Mouse (Mus musculus) kidney, adult 2 months (tissue): ENCODE results near the gene Nepro. TPM values are rescaled to one million over a fixed set of nuclear protein-coding genes. Genes with fewer than 3 reads are reported as not detected.

ENCODE experiments used
- DNase-seq: peaks from one replicate; pipeline ENCODE4 v3.0.0; 2021
- H3K27ac ChIP-seq: fragments of 200-500 bp; 2 replicates; pipeline ENCODE4 v1.5.1; 2012; ENCODE audit warnings: low read depth, low read length, control low read depth, inconsistent platforms; ENCODE audit not compliant: insufficient read depth
- H3K27me3 ChIP-seq: fragments of 200-500 bp; replicated peaks from 2 replicates; pipeline ENCODE4 v1.6.1; 2012; ENCODE audit warnings: mild to moderate bottlenecking, moderate library complexity, low read length, inconsistent platforms; ENCODE audit not compliant: control insufficient read depth, insufficient read depth
- H3K36me3 ChIP-seq: fragments of 200-500 bp; 2 replicates; pipeline ENCODE4 v1.6.1; 2012; ENCODE audit warnings: mild to moderate bottlenecking, moderate library complexity, low read length, inconsistent platforms; ENCODE audit not compliant: control insufficient read depth, insufficient read depth
- H3K4me1 ChIP-seq: fragments of 200-500 bp; 2 replicates; pipeline ENCODE4 v1.6.1; 2011; ENCODE audit warnings: low read length; ENCODE audit not compliant: control insufficient read depth, insufficient read depth
- H3K4me3 ChIP-seq: fragments of 200-500 bp; 2 replicates; pipeline ENCODE4 v1.5.1; 2011; ENCODE audit warnings: mild to moderate bottlenecking, low read depth, low read length, control low read depth; ENCODE audit not compliant: insufficient read depth
- CTCF ChIP-seq: fragments of 200-500 bp; conservative IDR thresholded peaks from 2 replicates; pipeline ENCODE4 v1.5.1; 2011; ENCODE audit warnings: low read depth, mild to moderate bottlenecking, control low read depth, low read length, moderate library complexity, mixed read lengths; ENCODE audit not compliant: insufficient read depth, insufficient read length
- POLR2A ChIP-seq: fragments of 200-500 bp; IDR thresholded peaks from one replicate; pipeline ENCODE4 v1.6.1; 2011; ENCODE audit warnings: low read depth, low read length, control low read depth
- WGBS: fragments of 180-500 bp; shearing (Covaris S2); methylation state at CpG from one replicate; pipeline ENCODE4 v1.1.7; 2018; 5-methylcytosine and 5-hydroxymethylcytosine counted together
- polyA plus RNA-seq: library from polyadenylated mRNA; depleted of rRNA; stranded (reverse); fragments of >200 nt; gene quantifications from 2 replicates; pipeline ENCODE4 v1.2.3, GENCODE M21; 2012

The Nepro gene
- polyA plus RNA-seq, 1 experiment = 2.8 TPM

- Histone ChIP-seq H3K36me3 (no peaks in the 10 kb centered on the region), H3K27me3 (no peaks in the 10 kb centered on the region), H3K27ac (no peak overlapping the region), H3K4me1 (no peaks in the 10 kb centered on the region), H3K4me3 (no peak overlapping the region)
- 71% methylated on average over 20 of the region's 20 CpGs for WGBS
- TF ChIP-seq POLR2A (no peak), CTCF (no peak)
- DNase-seq = no peak
Measured at GRCm38 (mm10) chr16:44686991-44687718, 36.9 kb upstream of the Nepro start.

DNA sequence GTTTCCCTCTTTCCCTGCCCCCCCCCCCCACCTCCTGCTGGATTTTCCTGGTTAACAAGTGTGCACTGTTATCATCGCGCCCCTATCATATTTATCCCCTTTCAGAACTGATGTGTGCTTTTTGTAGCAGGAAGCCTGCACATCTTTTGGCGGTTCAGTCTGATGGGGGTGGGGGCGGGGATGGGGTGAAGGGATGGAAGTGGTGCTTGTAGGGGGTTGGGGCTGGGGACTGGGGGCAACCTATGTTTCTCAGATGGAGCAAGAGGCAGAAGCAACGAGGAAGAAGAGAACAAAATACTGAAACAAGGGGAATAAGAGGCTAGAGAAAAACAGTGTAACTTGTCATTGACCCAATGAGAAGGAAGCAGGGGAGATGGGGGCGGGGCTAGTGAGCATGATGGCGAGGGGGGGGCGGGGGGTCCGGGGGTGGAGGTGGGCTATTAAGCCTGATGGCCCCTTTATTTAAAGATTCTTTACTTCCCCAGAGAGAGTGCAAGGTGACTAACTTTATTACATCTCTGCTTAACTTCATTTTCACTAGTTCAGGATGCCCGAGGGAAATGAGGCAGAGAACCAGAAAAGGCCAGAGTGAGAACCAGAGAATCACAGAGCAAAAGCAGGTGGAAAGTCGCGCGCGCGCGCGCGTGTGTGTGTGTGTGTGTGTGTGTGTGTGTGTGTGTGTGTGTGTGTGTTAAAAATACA lies 36.2 kb upstream of the Nepro start:
- Histone ChIP-seq H3K27me3 (no peaks in the 10 kb centered on the region), H3K36me3 (no peaks in the 10 kb centered on the region), H3K27ac (no peak overlapping the region), H3K4me1 (no peaks in the 10 kb centered on the region), H3K4me3 (no peak overlapping the region)
- DNase-seq = no peak
- TF ChIP-seq CTCF (no peak), POLR2A (no peak)
- WGBS = 14% methylated on average over 18 of the region's 18 CpGs

GRCm38 (mm10) chr16:44688507-44688906 lies 35.6 kb upstream of the Nepro start:
- Histone ChIP-seq H3K27me3 (no peaks in the 10 kb centered on the region), H3K4me1 (no peaks in the 10 kb centered on the region), H3K27ac (peak overlapping the region; percentile 16; the same call in 1 of the 2 replicates), H3K4me3 (no peak overlapping the region), H3K36me3 (no peaks in the 10 kb centered on the region)
- TF ChIP-seq POLR2A (no peak), CTCF (no peak)
- WGBS = 8% methylated on average over 4 of the region's 4 CpGs
- no peak for DNase-seq

DNA sequence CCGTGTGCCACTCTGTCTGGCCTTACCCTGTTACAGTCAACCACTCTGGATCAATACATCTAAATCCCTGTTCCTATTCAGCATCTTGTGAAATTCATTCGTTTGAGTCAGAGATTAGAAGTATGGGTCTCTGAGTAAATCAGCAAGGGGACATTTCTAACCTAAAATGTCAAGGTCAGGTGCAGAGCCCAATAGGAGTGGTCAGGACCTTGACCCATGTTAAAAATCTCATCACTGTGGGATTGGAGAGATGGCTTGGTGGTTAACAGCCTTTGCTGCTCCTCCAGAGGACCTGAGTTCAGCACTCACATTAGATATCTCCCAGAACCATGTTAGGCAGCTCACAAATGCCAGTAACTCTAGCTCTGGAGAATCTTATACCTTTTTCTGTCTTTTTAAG lies 33.6 kb upstream of the Nepro start:
- Histone ChIP-seq H3K36me3 (no peaks in the 10 kb centered on the region), H3K4me1 (no peaks in the 10 kb centered on the region), H3K4me3 (no peak overlapping the region), H3K27ac (no peak overlapping the region), H3K27me3 (no peaks in the 10 kb centered on the region)
- WGBS = 84% methylated on average over 2 of the region's 2 CpGs
- TF ChIP-seq POLR2A (no peak), CTCF (no peak)
- no peak for DNase-seq

- TF ChIP-seq POLR2A = no peak
- no peak for TF ChIP-seq CTCF
- Histone ChIP-seq H3K4me3 (no peak overlapping the region), H3K27me3 (no peaks in the 10 kb centered on the region), H3K36me3 (no peaks in the 10 kb centered on the region), H3K27ac (no peak overlapping the region), H3K4me1 (no peaks in the 10 kb centered on the region)
- WGBS = 84% methylated on average over 2 of the region's 2 CpGs
- DNase-seq = no peak
Measured at GRCm38 (mm10) chr16:44691066-44691465, 33.0 kb upstream of the Nepro start.

DNA sequence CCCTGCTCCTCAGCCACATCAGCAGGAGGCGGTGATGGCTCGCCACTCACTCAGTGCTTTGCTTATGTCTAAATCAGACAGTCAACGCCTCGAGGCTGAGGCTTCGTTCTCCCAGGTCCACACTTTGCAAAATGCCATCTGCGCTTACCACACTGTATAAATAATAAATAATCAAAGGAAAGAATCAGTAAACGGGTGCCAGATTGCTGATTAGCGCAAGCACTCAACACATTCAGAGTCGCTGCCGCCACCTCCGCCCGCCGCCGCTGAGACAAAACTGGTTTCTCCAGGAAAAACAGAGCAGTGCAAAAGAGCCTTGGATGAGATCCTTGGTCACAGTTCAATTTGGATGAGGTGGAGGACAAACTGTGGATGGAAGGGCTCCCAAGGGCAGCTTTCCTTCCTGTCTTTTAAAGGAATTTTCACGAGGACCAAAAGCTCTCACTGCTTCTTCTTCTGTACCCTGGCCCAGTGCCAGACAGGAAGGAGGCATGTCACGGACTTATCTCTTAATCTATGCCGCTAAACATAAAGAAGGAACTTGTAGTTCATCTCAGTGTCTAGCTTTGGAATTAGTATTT lies 32.5 kb upstream of the Nepro start:
- Histone ChIP-seq H3K4me3 (no peak overlapping the region), H3K27ac (no peak overlapping the region; the same call in 1 of the 2 replicates), H3K36me3 (no peaks in the 10 kb centered on the region), H3K4me1 (no peaks in the 10 kb centered on the region), H3K27me3 (no peaks in the 10 kb centered on the region)
- TF ChIP-seq POLR2A (no peak), CTCF (no peak)
- DNase-seq = peak; percentile 72
- WGBS = 55% methylated on average over 17 of the region's 17 CpGs

DNA sequence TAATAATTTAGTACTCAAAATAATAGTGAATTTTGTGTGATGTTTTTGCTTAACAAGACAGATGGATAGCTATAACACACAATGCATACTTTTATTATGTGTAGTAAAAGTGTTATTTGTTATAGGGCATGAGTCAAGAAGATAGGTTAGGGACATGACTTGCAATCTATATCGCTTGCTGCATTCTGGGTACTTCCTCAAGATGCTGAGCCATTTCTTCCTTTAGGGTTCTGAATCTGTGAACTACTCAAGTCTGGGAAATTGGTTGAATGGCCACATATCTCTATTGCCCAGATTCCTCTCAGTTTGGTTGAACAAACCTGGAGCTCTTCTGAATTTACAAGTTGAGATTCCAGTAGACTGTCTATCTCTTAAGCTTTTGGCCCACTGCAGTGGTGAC lies 31.6 kb upstream of the Nepro start:
- WGBS = 95% methylated on average over 1 of the region's 1 CpGs
- no peak for DNase-seq
- H3K27me3 ChIP-seq = no peaks in the 10 kb centered on the region
- no peaks in the 10 kb centered on the region for H3K4me1 ChIP-seq
- H3K36me3 ChIP-seq = no peaks in the 10 kb centered on the region
- no peak overlapping the region for H3K27ac ChIP-seq
- no peak overlapping the region for H3K4me3 ChIP-seq
- TF ChIP-seq CTCF (no peak), POLR2A (no peak)
